Mouse (Mus musculus) left cerebral cortex, adult 6 months (tissue): ENCODE results near the gene Rhbdd2. TPM values are rescaled to one million over a fixed set of nuclear protein-coding genes. Genes with fewer than 3 reads are reported as not detected.

ENCODE experiments used
- long read RNA-seq, 2 experiments: library from polyadenylated mRNA; unstranded; transcript quantifications; one replicate each; pipeline ENCODE4 v2.0.0; 2019 to 2020
- polyA plus RNA-seq: library from polyadenylated mRNA; unstranded; fragments of <200 nt; fragmentation: Nextera tagmentation; gene quantifications from 2 replicates; pipeline ENCODE4 v1.2.3, GENCODE M21; 2021

The Rhbdd2 gene
- polyA plus RNA-seq, result 88.5 and 90.9 TPM in 2 replicates
- long read RNA-seq, experiment 1, full-length matches to known transcripts, result 244 of 271 reads
- long read RNA-seq, experiment 1, partial matches to known transcripts, result 4 of 271 reads
- long read RNA-seq, experiment 1, other reads (novel, unspliced or antisense), result 23 of 271 reads
- long read RNA-seq, experiment 2, full-length matches to known transcripts, result 71 of 106 reads
- long read RNA-seq, experiment 2, partial matches to known transcripts, result 17 of 106 reads
- long read RNA-seq, experiment 2, other reads (novel, unspliced or antisense), result 18 of 106 reads

DNA sequence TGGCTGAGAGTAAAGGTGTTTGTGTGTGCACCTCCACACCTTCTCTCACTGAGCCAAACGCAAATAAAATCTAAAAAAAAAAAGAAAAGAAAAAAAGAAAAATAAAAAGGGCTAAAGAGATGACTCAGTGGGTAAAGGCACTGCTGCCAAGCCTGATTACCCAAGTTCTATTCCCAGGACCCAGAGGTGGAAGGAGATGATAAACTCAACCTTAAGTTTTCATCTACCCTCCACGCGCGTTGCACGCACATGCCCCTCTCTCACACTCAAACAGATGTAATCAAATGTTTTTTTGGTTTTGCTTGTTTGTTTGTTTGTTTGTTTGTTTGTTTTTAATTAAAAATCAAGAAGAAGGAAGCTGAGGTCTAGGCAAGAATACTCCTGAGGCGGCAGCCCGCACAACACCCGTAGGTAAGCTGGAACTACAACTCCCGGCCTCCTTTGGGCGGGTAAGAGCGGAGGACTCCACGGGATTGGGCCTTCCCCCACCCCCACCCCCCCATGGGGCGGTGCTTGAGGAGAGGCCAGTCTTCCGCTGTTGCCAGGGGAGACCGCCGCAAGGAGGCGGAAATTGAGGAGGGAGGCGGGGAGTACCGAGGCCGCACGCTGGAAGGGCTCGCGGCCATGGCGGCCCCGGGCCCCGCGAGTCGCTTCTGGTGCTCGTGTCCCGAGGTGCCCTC is at the start of gene Rhbdd2:
TSS of gene Rhbdd2 (plus strand) at position 502 of the 680 bp plus-strand sequence.

DNA sequence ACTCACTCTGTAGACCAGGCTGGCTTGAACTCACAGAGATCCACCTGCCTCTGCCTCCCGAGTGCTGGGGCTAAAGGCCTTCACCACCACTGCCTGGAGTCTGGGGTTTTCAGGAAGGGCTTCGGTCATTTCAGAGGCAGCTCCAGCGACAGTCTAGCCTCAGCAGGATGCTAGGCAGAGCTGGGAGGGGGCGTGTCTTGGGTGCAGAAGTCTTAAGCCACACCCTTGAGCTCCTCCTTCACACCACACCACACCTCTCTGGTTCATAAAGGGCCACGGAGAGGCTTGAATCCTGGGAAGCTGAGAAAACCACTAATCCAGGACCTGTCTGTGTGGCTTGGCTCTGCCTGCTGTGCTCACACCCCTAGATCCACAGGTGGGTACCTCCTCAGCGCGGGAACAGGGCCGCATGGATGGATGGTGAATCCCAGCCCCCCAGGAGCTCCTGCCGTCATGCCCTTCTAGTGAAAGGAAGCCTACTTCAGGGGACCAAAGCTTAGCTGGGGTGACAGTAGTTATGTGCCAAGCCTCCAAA is 37.4 kb downstream of the Rhbdd2 start, which contains the start of gene Por:
TSS of gene Por (plus strand) at position 293 of the 535 bp plus-strand sequence.

Other genes with a start within 250 kb of the Rhbdd2 start
- gene Pom121, start 238.1 kb upstream of the Rhbdd2 start, polyA plus RNA-seq, result 6.5 and 18.1 TPM in 2 replicates
- gene Hip1, start 87.5 kb upstream of the Rhbdd2 start, polyA plus RNA-seq, result 12.0 and 14.2 TPM in 2 replicates
- gene Ccl26, start 69.0 kb upstream of the Rhbdd2 start, polyA plus RNA-seq, result not detected in 2 replicates
- 0.27 and 0.61 TPM in 2 replicates for gene Ccl24, start 59.6 kb upstream of the Rhbdd2 start, polyA plus RNA-seq
- 41.1 and 41.6 TPM in 2 replicates for gene Por, start 37.4 kb downstream of the Rhbdd2 start, polyA plus RNA-seq
- gene Tmem120a, start 111.8 kb downstream of the Rhbdd2 start, polyA plus RNA-seq, result 36.7 and 39.5 TPM in 2 replicates
- 0.21 TPM in 1 of 2 replicates, not detected in the other for gene Styxl1, start 145.8 kb downstream of the Rhbdd2 start, polyA plus RNA-seq
- 702 and 826 TPM in 2 replicates for gene Mdh2, start 145.9 kb downstream of the Rhbdd2 start, polyA plus RNA-seq
- 18.4 and 20.1 TPM in 2 replicates for gene Srrm3, start 174.3 kb downstream of the Rhbdd2 start, polyA plus RNA-seq